Mouse (Mus musculus) cortical plate, adult 2 months (tissue): ENCODE data around the gene Msmb. TPM values are rescaled to one million over a fixed set of nuclear protein-coding genes. Genes with fewer than 3 reads are reported as not detected.
"Not testable (repeated sequence)": the region's sequence is repeated elsewhere in the genome, so short reads cannot be mapped to it uniquely, and the experiment has no call there.

Experiments
- H3K27ac ChIP-seq: fragments of 200-500 bp; 2 replicates; pipeline ENCODE4 v1.5.1; 2012; ENCODE audit warnings: low read length, control low read depth, inconsistent platforms; ENCODE audit not compliant: insufficient read depth
- H3K4me1 ChIP-seq: fragments of 200-500 bp; 2 replicates; pipeline ENCODE4 v1.6.1; 2011; ENCODE audit warnings: low read length; ENCODE audit not compliant: control insufficient read depth, insufficient read depth
- H3K4me3 ChIP-seq: fragments of 200-500 bp; 2 replicates; pipeline ENCODE4 v1.5.1; 2011; ENCODE audit warnings: mild to moderate bottlenecking, low read length, control low read depth; ENCODE audit not compliant: insufficient read depth
- CTCF ChIP-seq: fragments of 200-500 bp; IDR thresholded peaks from 2 replicates; pipeline ENCODE4 v1.5.1; 2011; ENCODE audit warnings: mild to moderate bottlenecking, control low read depth, low read length; ENCODE audit not compliant: insufficient read depth; ENCODE audit errors: extremely low read depth
- POLR2A ChIP-seq: fragments of 200-500 bp; IDR thresholded peaks from 2 replicates; pipeline ENCODE4 v1.6.1; 2011; ENCODE audit warnings: mild to moderate bottlenecking, low read length, control low read depth; ENCODE audit not compliant: insufficient read depth; ENCODE audit errors: extremely low read depth
- polyA plus RNA-seq: library from polyadenylated mRNA; depleted of rRNA; stranded (reverse); fragments of >200 nt; gene quantifications from 2 replicates; pipeline ENCODE4 v1.2.3, GENCODE M21; 2012; rRNA removed

The Msmb gene
- polyA plus RNA-seq = not detected in 2 replicates

DNA sequence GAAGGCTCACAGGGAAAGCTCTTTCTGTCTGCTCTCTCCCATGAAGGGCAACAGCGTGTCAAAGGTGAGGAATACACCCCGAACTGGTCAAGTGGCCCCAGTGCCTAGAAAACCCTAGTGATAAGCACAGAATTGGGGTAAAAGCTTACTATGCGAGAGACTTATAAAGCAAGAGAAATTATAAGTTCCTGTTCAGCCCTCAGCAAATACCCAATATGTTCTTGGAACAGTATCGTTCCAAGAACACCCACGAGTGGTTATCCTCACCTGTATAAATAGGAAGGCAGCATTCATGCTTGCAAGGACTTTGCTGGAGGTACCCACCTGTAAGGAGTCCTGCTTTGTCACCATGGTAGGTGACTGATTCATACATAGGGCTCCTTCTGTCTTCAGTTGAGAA lies at the start of gene Msmb:
Gene Msmb, plus strand, starts transcription at position 301 of the 400 bp plus-strand sequence.
- H3K4me3 ChIP-seq = no peak within 1 kb of the TSS

DNA sequence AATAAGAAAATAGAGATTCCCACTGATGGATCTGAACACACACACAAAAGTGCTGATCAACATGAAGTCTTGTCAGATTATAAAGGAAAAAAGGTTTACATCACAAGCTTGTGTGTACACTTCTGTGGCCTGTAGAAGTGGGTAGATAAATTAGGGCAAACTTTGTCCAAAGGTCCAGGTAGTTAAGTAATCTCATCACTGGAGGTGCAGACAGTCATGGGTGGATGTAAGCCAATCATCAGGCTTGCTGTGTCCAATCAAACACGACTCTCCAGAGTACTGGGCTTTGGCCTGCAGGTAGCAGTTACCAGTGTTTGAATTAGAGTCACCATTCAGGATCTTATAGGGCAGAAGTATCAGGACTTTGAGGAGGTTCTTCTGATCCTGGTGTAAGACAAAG lies 48.8 kb upstream of the Msmb start:
- Histone ChIP-seq H3K4me3 (no peak overlapping the region), H3K4me1 (no peaks in the 10 kb centered on the region), H3K27ac (no peak overlapping the region)
- TF ChIP-seq CTCF (no peak), POLR2A (no peak)

More for the DNA sequence above, at the start of gene Msmb:
- no peak within 1 kb of the TSS for H3K27ac ChIP-seq
- TF ChIP-seq CTCF = no peak
- no peak for TF ChIP-seq POLR2A
- H3K4me1 ChIP-seq = no peaks in the 10 kb centered on the region

DNA sequence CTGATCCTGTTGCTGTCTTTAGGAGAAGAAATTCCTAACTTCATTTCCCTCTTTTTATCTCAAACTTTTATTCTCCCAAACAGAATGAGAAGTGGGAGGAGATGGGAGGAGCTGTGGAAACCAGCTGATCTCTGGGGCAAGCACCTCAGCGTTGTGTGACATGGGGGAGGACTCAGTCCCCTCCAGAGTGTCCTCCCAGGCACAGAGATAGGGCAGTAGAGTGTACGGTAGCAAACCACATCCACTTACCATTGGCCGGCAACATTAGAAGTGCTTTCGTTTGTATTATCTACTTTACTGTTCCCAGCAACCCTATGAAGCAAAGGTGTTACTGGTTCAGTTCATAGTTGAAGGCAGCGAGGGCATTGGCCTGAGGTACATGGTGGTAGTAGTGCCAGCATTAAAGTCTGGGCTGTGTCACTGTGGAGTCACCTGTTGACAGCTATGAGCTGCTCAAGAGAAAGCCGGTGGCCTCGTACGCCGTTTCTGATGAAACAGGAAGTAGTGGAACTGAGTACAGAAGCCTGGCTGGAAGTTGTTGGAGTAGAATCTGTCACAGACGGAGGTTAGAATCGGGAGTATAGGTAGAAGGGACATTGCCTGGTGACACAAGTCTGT lies 48.2 kb upstream of the Msmb start:
- H3K27ac ChIP-seq = no peak overlapping the region
- TF ChIP-seq CTCF (no peak), POLR2A (no peak)
- no peaks in the 10 kb centered on the region for H3K4me1 ChIP-seq
- no peak overlapping the region for H3K4me3 ChIP-seq

DNA sequence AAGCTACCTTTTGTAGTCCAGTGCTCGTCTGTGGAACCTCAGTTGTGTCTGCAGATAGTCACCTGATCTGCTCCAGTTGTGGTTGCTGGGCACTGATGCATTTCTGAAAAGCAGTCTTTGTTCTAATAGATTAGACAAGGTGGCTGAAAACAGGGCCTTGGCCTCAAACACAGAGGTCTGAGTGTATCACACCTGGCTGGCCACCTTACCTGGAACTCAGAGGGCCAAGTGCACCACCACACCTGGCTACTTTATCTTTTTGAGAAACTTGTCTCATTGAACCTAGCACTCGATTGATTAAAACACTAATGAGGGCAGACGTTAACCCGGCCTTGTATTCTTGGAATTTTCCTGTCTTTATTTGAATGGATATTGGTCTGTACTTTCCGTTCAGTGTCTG lies 46.2 kb upstream of the Msmb start:
- no peak overlapping the region for H3K27ac ChIP-seq
- no peak overlapping the region for H3K4me3 ChIP-seq
- no peaks in the 10 kb centered on the region for H3K4me1 ChIP-seq
- no peak for TF ChIP-seq POLR2A
- TF ChIP-seq CTCF = no peak

DNA sequence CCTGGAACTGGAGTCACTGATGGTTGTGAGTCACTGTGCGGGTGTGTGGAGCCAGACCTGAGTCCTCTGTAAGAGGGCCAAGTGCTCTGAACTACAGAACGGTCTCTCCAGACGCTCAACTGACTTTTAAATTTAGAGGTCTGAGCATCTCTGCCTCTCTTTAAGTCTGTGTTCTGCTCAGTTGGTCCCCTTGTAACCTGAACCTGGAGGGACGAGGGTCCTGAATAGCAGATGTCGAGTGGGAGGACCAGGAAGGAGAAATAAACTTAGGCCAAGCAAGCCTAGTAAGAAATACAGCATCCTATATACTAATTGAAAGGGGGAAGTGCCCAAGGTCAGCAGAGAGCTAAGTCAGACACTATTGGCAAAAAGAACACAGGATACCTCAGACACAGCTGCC lies 45.1 kb upstream of the Msmb start:
- no peak overlapping the region for H3K27ac ChIP-seq
- no peak overlapping the region for H3K4me3 ChIP-seq
- no peaks in the 10 kb centered on the region for H3K4me1 ChIP-seq
- TF ChIP-seq CTCF = no peak
- no peak for TF ChIP-seq POLR2A

DNA sequence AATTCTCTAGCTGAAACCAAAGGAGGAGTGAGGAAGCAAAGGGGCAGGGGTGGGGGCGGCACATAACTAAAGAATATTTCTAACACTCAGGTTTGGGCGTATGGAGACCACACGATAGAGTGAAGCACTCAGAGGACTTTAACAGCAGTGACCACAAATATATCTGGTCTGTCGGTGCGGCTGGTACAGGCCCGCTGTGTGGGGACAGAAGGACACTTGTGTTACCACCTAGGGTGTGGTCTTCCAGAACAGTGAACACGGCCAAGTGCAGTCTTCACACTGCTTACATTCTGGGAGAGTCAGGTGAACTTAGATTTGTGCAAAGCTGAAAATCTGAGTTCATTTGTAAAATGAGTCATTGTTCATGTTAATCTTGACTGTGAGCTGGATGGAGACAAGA lies 44.1 kb upstream of the Msmb start:
- Histone ChIP-seq H3K27ac (no peak overlapping the region), H3K4me3 (no peak overlapping the region), H3K4me1 (no peaks in the 10 kb centered on the region)
- TF ChIP-seq CTCF (no peak), POLR2A (no peak)

DNA sequence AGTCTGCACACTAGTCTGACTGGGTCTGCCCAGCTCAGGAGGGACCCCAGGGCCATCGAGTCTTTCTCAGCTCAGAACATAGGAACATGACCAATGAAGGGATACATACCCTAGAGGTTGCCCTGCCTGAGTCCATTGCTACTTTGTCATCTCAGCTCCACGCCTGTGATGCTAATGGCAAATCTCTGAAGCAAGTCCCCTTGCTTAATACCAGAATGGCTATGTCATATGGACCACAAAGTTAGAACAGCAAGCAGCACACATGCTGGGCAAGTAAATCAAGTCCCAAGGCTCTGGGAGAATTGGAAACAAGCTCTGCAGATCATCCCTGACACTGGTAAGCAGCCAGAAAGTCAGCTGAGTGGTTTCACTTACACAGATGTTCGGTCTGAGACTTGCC lies 42.9 kb upstream of the Msmb start:
- no peaks in the 10 kb centered on the region for H3K4me1 ChIP-seq
- H3K27ac ChIP-seq = no peak overlapping the region
- no peak for TF ChIP-seq CTCF
- TF ChIP-seq POLR2A = no peak
- no peak overlapping the region for H3K4me3 ChIP-seq

DNA sequence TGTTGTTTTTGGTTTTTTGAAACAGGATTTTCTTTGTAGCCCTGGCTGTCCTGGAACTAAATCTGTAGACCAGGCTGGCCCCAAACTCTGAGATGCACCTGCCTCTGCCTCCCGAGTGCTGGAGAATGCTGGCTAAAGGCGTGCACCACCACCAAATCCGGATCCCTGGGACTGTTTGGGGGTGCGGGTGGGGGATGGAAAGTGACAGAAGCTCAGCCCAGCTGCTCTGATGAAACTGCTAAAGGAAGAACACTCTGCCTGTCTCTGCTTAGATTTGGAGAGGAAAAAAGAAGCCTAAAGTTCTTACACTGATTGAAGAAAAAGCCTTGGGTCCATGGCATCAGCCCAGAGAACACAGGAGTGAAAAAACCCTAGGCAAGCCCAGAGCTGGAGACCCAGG lies 38.3 kb upstream of the Msmb start:
- TF ChIP-seq POLR2A (no peak), CTCF (no peak)
- no peak overlapping the region for H3K27ac ChIP-seq
- H3K4me1 ChIP-seq = no peaks in the 10 kb centered on the region
- no peak overlapping the region for H3K4me3 ChIP-seq

DNA sequence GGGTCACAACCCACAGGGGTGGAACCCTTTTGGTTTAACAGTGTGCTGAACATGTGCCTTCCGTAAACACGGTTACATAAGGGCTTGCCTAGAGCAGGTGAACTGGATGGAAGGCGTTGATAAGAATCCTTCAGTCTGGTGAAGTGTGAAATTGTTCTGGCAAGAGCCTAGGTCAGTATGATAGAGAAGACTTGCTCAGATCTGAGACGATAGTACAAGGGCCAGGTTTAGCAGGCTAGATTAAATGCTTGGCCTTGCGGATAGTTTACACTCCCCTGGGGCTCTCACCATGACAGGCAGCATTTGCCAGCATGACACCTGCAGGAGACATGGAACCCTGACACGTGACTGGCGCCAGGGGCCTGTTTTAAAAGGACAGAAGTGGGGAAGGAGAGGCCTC lies 36.2 kb upstream of the Msmb start:
- no peak overlapping the region for H3K4me3 ChIP-seq
- no peak overlapping the region for H3K27ac ChIP-seq
- TF ChIP-seq POLR2A (no peak), CTCF (no peak)
- H3K4me1 ChIP-seq = no peaks in the 10 kb centered on the region

DNA sequence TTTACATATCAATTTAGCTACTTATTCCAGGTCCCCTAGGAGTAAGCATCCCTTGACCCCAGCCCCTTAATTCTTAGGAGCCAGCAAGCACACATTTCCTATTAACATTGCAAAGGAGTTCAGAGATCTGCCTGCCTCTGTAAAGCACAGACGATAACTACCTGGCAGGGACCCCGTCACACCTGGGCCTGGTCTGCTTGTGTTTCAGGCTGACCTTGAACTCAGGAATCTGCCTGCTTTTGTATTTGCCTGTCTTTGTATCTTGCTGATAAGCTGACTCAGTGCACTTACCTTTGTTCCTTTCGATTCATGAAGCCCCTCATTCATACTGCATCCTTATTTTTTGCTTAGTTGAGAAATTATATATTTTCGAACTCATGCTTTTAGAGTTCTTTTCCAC lies 34.9 kb upstream of the Msmb start:
- Histone ChIP-seq H3K4me1 (no peaks in the 10 kb centered on the region), H3K27ac (no peak overlapping the region), H3K4me3 (no peak overlapping the region)
- TF ChIP-seq POLR2A (no peak), CTCF (no peak)

DNA sequence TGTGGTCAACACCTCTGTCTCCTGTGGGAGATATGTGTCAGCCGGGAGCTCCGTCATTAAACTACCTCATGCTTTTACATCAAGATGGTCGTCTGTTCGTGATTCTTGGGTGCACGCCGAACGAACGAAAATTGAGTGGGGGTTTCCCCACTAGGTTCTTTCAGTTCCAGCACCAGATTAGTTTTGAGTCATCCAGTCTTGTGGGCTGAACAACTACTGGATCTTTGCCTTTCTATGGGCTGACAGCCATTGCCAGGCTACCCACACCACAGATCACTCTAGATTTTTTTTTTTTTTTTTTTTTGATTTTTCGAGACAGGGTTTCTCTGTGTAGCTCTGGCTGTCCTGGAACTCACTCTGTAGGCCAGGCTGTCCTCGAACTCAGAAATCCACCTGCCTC lies 29.7 kb upstream of the Msmb start:
- not testable (repeated sequence) for H3K4me3 ChIP-seq, H3K27ac ChIP-seq, H3K4me1 ChIP-seq
